Mouse (Mus musculus) forelimb bud, embryonic 11.5 days (tissue): ENCODE results near the gene Fam216a.

ENCODE experiments used
- DNase-seq: peaks from one replicate; pipeline ENCODE4 v3.0.0-alpha.2; 2012; ENCODE audit warnings: low read depth, low spot score

The Fam216a gene

GRCm38 (mm10) chr5:122390671-122391070, 18.5 kb upstream of the Fam216a start:
- no peak for DNase-seq

GRCm38 (mm10) chr5:122390006-122390405, 17.8 kb upstream of the Fam216a start:
- DNase-seq = no peak

GRCm38 (mm10) chr5:122379374-122380155, 7.4 kb upstream of the Fam216a start:
- DNase-seq = peak; percentile 61

- no peak for DNase-seq
These were observed 6.0 kb upstream of the Fam216a start for GRCm38 (mm10) chr5:122378171-122378570.

GRCm38 (mm10) chr5:122377101-122377833, 5.1 kb upstream of the Fam216a start:
- no peak for DNase-seq

- no peak for DNase-seq
These were observed 714 bp upstream of the Fam216a start for GRCm38 (mm10) chr5:122372878-122373277.

- DNase-seq = peak; percentile 6
These were observed 473 bp downstream of the Fam216a start, which contains the start of gene Gpn3 for GRCm38 (mm10) chr5:122371591-122372191. Gpn3 (plus strand) TSS chr5:122371876.

- no peak for DNase-seq
These were observed 17.6 kb downstream of the Fam216a start for GRCm38 (mm10) chr5:122354492-122355067.

- peak; percentile 100 for DNase-seq
These were observed 18.2 kb downstream of the Fam216a start, which contains the start of the genes Rad9b and Vps29 for GRCm38 (mm10) chr5:122353807-122354491. Rad9b (minus strand) TSS chr5:122354233. Vps29 (plus strand) TSS chr5:122354369.

- DNase-seq = no peak
These were observed 26.4 kb downstream of the Fam216a start for GRCm38 (mm10) chr5:122345777-122346176.

GRCm38 (mm10) chr5:122344260-122344659, 27.9 kb downstream of the Fam216a start:
- DNase-seq = peak; percentile 71

GRCm38 (mm10) chr5:122343768-122344167, 28.4 kb downstream of the Fam216a start:
- no peak for DNase-seq

- no peak for DNase-seq
These were observed 29.3 kb downstream of the Fam216a start for GRCm38 (mm10) chr5:122342874-122343273.

- DNase-seq = no peak
These were observed 35.4 kb downstream of the Fam216a start for GRCm38 (mm10) chr5:122336554-122337294.

- no peak for DNase-seq
These were observed 37.5 kb downstream of the Fam216a start for GRCm38 (mm10) chr5:122334682-122335081.

GRCm38 (mm10) chr5:122330269-122330668, 41.9 kb downstream of the Fam216a start:
- no peak for DNase-seq

GRCm38 (mm10) chr5:122327283-122327682, 44.9 kb downstream of the Fam216a start:
- DNase-seq = no peak

- no peak for DNase-seq
These were observed 46.7 kb downstream of the Fam216a start for GRCm38 (mm10) chr5:122325477-122325876.

GRCm38 (mm10) chr5:122324608-122325431, 47.3 kb downstream of the Fam216a start:
- no peak for DNase-seq

- no peak for DNase-seq
These were observed 48.6 kb downstream of the Fam216a start for GRCm38 (mm10) chr5:122323523-122323922.
